Mouse (Mus musculus): ENCODE results near the gene Mtnr1b. TPM values are rescaled to one million over a fixed set of nuclear protein-coding genes. Genes with fewer than 3 reads are reported as not detected.

Mtnr1b gene
- not detected for total RNA-seq (2023)

GRCm38 (mm10) chr9:15874506-15875160 is at the start of gene Mtnr1b:
TSS of gene Mtnr1b (minus strand) at chr9:15874556.

Other genes with a start within 250 kb of the Mtnr1b start
- gene Deup1, start 246.6 kb downstream of the Mtnr1b start, total RNA-seq (2023): not detected
- 10 to 100 TPM in 1 of 2 experiments, 1 to 10 TPM in 1; 9.5 to 10.4 TPM for gene Slc36a4, start 164.8 kb downstream of the Mtnr1b start, total RNA-seq (2023)

All from B cell, adult 67 days (primary cell).